Mouse (Mus musculus): ENCODE data around the gene Gm36864. TPM values are rescaled to one million over a fixed set of nuclear protein-coding genes. Genes with fewer than 3 reads are reported as not detected.
A peak's percentile ranks its signal among the peaks of the same experiment; 100 is the strongest.
"Not testable (repeated sequence)": the region's sequence is repeated elsewhere in the genome, so short reads cannot be mapped to it uniquely, and the experiment has no call there.

The Gm36864 gene
- total RNA-seq, 1 experiment from 2014 or later: not detected

- ATAC-seq (replicated peaks in 1 of 2; ENCODE audit: insufficient read depth in 1 of 2, low FRiP score in 2 of 2, low TSS enrichment in 1 of 2, low read depth in 1 of 2, poor library complexity in 2 of 2, severe bottlenecking in 2 of 2): no peak
These were observed 13.3 kb downstream of the Gm36864 start for GRCm38 (mm10) chr7:44249248-44249647.

GRCm38 (mm10) chr7:44250732-44251275 lies 14.8 kb downstream of the Gm36864 start:
- ATAC-seq (replicated peaks in 1 of 2; ENCODE audit: insufficient read depth in 1 of 2, low FRiP score in 2 of 2, low TSS enrichment in 1 of 2, low read depth in 1 of 2, poor library complexity in 2 of 2, severe bottlenecking in 2 of 2): not testable (repeated sequence)

GRCm38 (mm10) chr7:44253023-44253616 lies 17.1 kb downstream of the Gm36864 start:
- no peak for ATAC-seq (replicated peaks in 1 of 2; ENCODE audit: insufficient read depth in 1 of 2, low FRiP score in 2 of 2, low TSS enrichment in 1 of 2, low read depth in 1 of 2, poor library complexity in 2 of 2, severe bottlenecking in 2 of 2)

GRCm38 (mm10) chr7:44254930-44255329 lies 19.0 kb downstream of the Gm36864 start:
- no peak for ATAC-seq (replicated peaks in 1 of 2; ENCODE audit: insufficient read depth in 1 of 2, low FRiP score in 2 of 2, low TSS enrichment in 1 of 2, low read depth in 1 of 2, poor library complexity in 2 of 2, severe bottlenecking in 2 of 2)

- no peak for ATAC-seq (replicated peaks in 1 of 2; ENCODE audit: insufficient read depth in 1 of 2, low FRiP score in 2 of 2, low TSS enrichment in 1 of 2, low read depth in 1 of 2, poor library complexity in 2 of 2, severe bottlenecking in 2 of 2)
These were observed 21.3 kb downstream of the Gm36864 start, which contains the start of gene Acp4 for GRCm38 (mm10) chr7:44257278-44257677. Gene Acp4, minus strand, starts transcription at chr7:44257378.

GRCm38 (mm10) chr7:44260410-44260809 lies 24.4 kb downstream of the Gm36864 start:
- no peak for ATAC-seq (replicated peaks in 1 of 2; ENCODE audit: insufficient read depth in 1 of 2, low FRiP score in 2 of 2, low TSS enrichment in 1 of 2, low read depth in 1 of 2, poor library complexity in 2 of 2, severe bottlenecking in 2 of 2)

- no peak for ATAC-seq (replicated peaks in 1 of 2; ENCODE audit: insufficient read depth in 1 of 2, low FRiP score in 2 of 2, low TSS enrichment in 1 of 2, low read depth in 1 of 2, poor library complexity in 2 of 2, severe bottlenecking in 2 of 2)
These were observed 25.2 kb downstream of the Gm36864 start, which contains the start of gene Gm15517 for GRCm38 (mm10) chr7:44261147-44261546. Gene Gm15517, plus strand, starts transcription at chr7:44261447.

- ATAC-seq (replicated peaks in 1 of 2; ENCODE audit: insufficient read depth in 1 of 2, low FRiP score in 2 of 2, low TSS enrichment in 1 of 2, low read depth in 1 of 2, poor library complexity in 2 of 2, severe bottlenecking in 2 of 2): peak; percentile 87 to 91
These were observed 27.0 kb downstream of the Gm36864 start for GRCm38 (mm10) chr7:44262791-44263643.

GRCm38 (mm10) chr7:44268117-44268516 lies 32.1 kb downstream of the Gm36864 start:
- ATAC-seq (replicated peaks in 1 of 2; ENCODE audit: insufficient read depth in 1 of 2, low FRiP score in 2 of 2, low TSS enrichment in 1 of 2, low read depth in 1 of 2, poor library complexity in 2 of 2, severe bottlenecking in 2 of 2): no peak

- no peak for ATAC-seq (replicated peaks in 1 of 2; ENCODE audit: insufficient read depth in 1 of 2, low FRiP score in 2 of 2, low TSS enrichment in 1 of 2, low read depth in 1 of 2, poor library complexity in 2 of 2, severe bottlenecking in 2 of 2)
These were observed 33.4 kb downstream of the Gm36864 start for GRCm38 (mm10) chr7:44269397-44269796.

GRCm38 (mm10) chr7:44271309-44271708 lies 35.3 kb downstream of the Gm36864 start:
- ATAC-seq (replicated peaks in 1 of 2; ENCODE audit: insufficient read depth in 1 of 2, low FRiP score in 2 of 2, low TSS enrichment in 1 of 2, low read depth in 1 of 2, poor library complexity in 2 of 2, severe bottlenecking in 2 of 2): no peak

- no peak for ATAC-seq (replicated peaks in 1 of 2; ENCODE audit: insufficient read depth in 1 of 2, low FRiP score in 2 of 2, low TSS enrichment in 1 of 2, low read depth in 1 of 2, poor library complexity in 2 of 2, severe bottlenecking in 2 of 2)
These were observed 36.6 kb downstream of the Gm36864 start for GRCm38 (mm10) chr7:44272546-44272945.

GRCm38 (mm10) chr7:44273446-44273845 lies 37.5 kb downstream of the Gm36864 start:
- no peak for ATAC-seq (replicated peaks in 1 of 2; ENCODE audit: insufficient read depth in 1 of 2, low FRiP score in 2 of 2, low TSS enrichment in 1 of 2, low read depth in 1 of 2, poor library complexity in 2 of 2, severe bottlenecking in 2 of 2)

- no peak for ATAC-seq (replicated peaks in 1 of 2; ENCODE audit: insufficient read depth in 1 of 2, low FRiP score in 2 of 2, low TSS enrichment in 1 of 2, low read depth in 1 of 2, poor library complexity in 2 of 2, severe bottlenecking in 2 of 2)
These were observed 38.1 kb downstream of the Gm36864 start for GRCm38 (mm10) chr7:44274096-44274495.

GRCm38 (mm10) chr7:44275546-44275945 lies 39.6 kb downstream of the Gm36864 start:
- ATAC-seq (replicated peaks in 1 of 2; ENCODE audit: insufficient read depth in 1 of 2, low FRiP score in 2 of 2, low TSS enrichment in 1 of 2, low read depth in 1 of 2, poor library complexity in 2 of 2, severe bottlenecking in 2 of 2): no peak

GRCm38 (mm10) chr7:44276461-44277249 lies 40.7 kb downstream of the Gm36864 start:
- no peak for ATAC-seq (replicated peaks in 1 of 2; ENCODE audit: insufficient read depth in 1 of 2, low FRiP score in 2 of 2, low TSS enrichment in 1 of 2, low read depth in 1 of 2, poor library complexity in 2 of 2, severe bottlenecking in 2 of 2)

- no peak for ATAC-seq (replicated peaks in 1 of 2; ENCODE audit: insufficient read depth in 1 of 2, low FRiP score in 2 of 2, low TSS enrichment in 1 of 2, low read depth in 1 of 2, poor library complexity in 2 of 2, severe bottlenecking in 2 of 2)
These were observed 41.3 kb downstream of the Gm36864 start for GRCm38 (mm10) chr7:44277250-44277622.

GRCm38 (mm10) chr7:44280959-44281358 lies 45.0 kb downstream of the Gm36864 start:
- ATAC-seq (replicated peaks in 1 of 2; ENCODE audit: insufficient read depth in 1 of 2, low FRiP score in 2 of 2, low TSS enrichment in 1 of 2, low read depth in 1 of 2, poor library complexity in 2 of 2, severe bottlenecking in 2 of 2): peak; percentile 46 to 58; a peak in 3 of 4 replicates
